In the genomic region with DNA sequence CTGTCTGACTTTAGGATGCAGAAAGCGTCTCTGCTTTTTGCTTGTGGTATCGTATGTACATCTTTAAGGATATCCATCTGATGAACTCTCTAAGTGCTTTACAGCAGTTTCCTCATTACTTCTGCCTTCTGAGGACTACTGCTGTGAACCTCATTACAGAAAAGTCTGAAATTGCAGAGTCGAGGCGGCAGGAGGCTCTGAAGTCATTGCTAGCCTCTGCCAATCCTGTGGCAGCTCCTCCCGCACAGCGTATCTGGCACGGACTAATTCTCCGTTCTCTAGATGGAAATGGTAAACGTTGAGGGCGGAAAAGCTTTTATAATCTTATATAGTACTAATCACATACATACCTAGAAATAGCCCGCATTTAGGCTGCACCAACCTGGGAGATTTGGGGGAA, we compare ENCODE assay signal across 12 mouse cellular contexts.
DNase-seq lines count a peak whose midpoint lies in the region; ATAC-seq lines count a peak whose summit lies in the region.
"Had no signal": no experiment of that assay in that cellular context is flagged by ENCODE, and none has a peak within 500 bp of the region (broad histone marks: within the 10 kb centered on the region; RNA-seq: fewer than 3 reads in every experiment).

No protein-coding gene starts in this region.

- H3K4me3 ChIP-seq in hindbrain, embryonic 15.5 days = no peak overlapping the region
- no peak overlapping the region for H3K4me3 ChIP-seq in hindbrain, embryonic 10.5 days
- no peak overlapping the region for H3K4me3 ChIP-seq in neural tube, embryonic 14.5 days (ENCODE audit: low read depth, low read length)
- H3K4me3 ChIP-seq: kidney, embryonic 15.5 days had no signal

- 0 out of 2 replicates have a peak, but pooled peaks cover 3% of the 10 kb centered on the region for H3K9me3 ChIP-seq in hindbrain, embryonic 15.5 days
- H3K9me3 ChIP-seq in hindbrain, embryonic 10.5 days = peaks cover 15% of the 10 kb centered on the region
- H3K9me3 ChIP-seq in neural tube, embryonic 14.5 days (ENCODE audit: control insufficient read depth, low read length) = no peaks in the 10 kb centered on the region
- H3K9me3 ChIP-seq: kidney, embryonic 15.5 days had no signal

- 59% methylated on average over 11 of the region's 11 CpGs for WGBS in hindbrain, embryonic 15.5 days
- 85% methylated on average over 11 of the region's 11 CpGs for WGBS in hindbrain, embryonic 10.5 days
- 59% methylated on average over 11 of the region's 11 CpGs for WGBS in neural tube, embryonic 14.5 days

- ATAC-seq in hindbrain, embryonic 15.5 days (ENCODE audit: low FRiP score, low read depth) = peak; percentile 57; the same call in 1 of the 2 replicates
- 0 out of 2 replicates have a peak, but pooled peaks have one; percentile 41 for ATAC-seq in neural tube, embryonic 14.5 days (ENCODE audit: low read depth)
- ATAC-seq in megakaryocyte-erythroid progenitor cell, adult 5-6 weeks (replicated peaks; ENCODE audit: low FRiP score, low TSS enrichment, poor library complexity, severe bottlenecking) = no peak

- 0 out of 2 replicates have a peak overlapping the region, but pooled peaks have one; percentile 10 for H3K4me2 ChIP-seq in hindbrain, embryonic 15.5 days
- no peak overlapping the region for H3K4me2 ChIP-seq in neural tube, embryonic 14.5 days (ENCODE audit: low read depth, low read length)
- H3K4me2 ChIP-seq: kidney, embryonic 15.5 days had no signal

- no peaks in the 10 kb centered on the region for H3K27me3 ChIP-seq in hindbrain, embryonic 15.5 days
- H3K27me3 ChIP-seq in hindbrain, embryonic 10.5 days (ENCODE audit: insufficient read depth, poor library complexity, severe bottlenecking) = no peaks in the 10 kb centered on the region
- H3K27me3 ChIP-seq in neural tube, embryonic 14.5 days (ENCODE audit: control insufficient read depth, insufficient read depth, low read length) = no peaks in the 10 kb centered on the region
- H3K27me3 ChIP-seq: kidney, embryonic 15.5 days had no signal

- DNase-seq in hindbrain, embryonic 10.5 days (ENCODE audit: low spot score) = no peak
- DNase-seq in cerebellum, postnatal 36 days = peak; percentile 27 to 30
- peak; percentile 35 to 65 for DNase-seq in layer of hippocampus, adult 18-20 months (ENCODE audit: low spot score in 2 of 2)
- DNase-seq in gastrocnemius, postnatal 14 days = no peak
- DNase-seq in embryo, embryonic 11 days = no peak
- DNase-seq: adrenal gland, postnatal 25 days; liver; thymus, adult 2 months had no signal

- intact Hi-C loops in gastrocnemius, postnatal 14 days (cut with DNase I; ENCODE audit: low total_unique reads) = no loop called here

- peaks cover 7% of the 10 kb centered on the region for H3K36me3 ChIP-seq in hindbrain, embryonic 15.5 days
- H3K36me3 ChIP-seq in hindbrain, embryonic 10.5 days = peaks cover 46% of the 10 kb centered on the region
- H3K36me3 ChIP-seq in neural tube, embryonic 14.5 days (ENCODE audit: control insufficient read depth, insufficient read depth, low read length) = no peaks in the 10 kb centered on the region

- peak overlapping the region; percentile 54 for H3K27ac ChIP-seq in hindbrain, embryonic 15.5 days (replicated peaks)
- no peak overlapping the region for H3K27ac ChIP-seq in hindbrain, embryonic 10.5 days
- peak overlapping the region; percentile 28; the same call in 1 of the 2 replicates for H3K27ac ChIP-seq in neural tube, embryonic 14.5 days (ENCODE audit: low read depth, low read length)
- H3K27ac ChIP-seq: kidney, embryonic 15.5 days had no signal

- peaks cover 13% of the 10 kb centered on the region; the same call in 1 of the 2 replicates for H3K4me1 ChIP-seq in hindbrain, embryonic 15.5 days (replicated peaks)
- H3K4me1 ChIP-seq in hindbrain, embryonic 10.5 days (replicated peaks) = no peaks in the 10 kb centered on the region
- H3K4me1 ChIP-seq in neural tube, embryonic 14.5 days (ENCODE audit: control insufficient read depth, insufficient read depth, low read length) = 0 out of 2 replicates have a peak, but pooled peaks cover 2% of the 10 kb centered on the region

- no peak overlapping the region for H3K9ac ChIP-seq in hindbrain, embryonic 15.5 days
- H3K9ac ChIP-seq in neural tube, embryonic 14.5 days (replicated peaks; ENCODE audit: low read depth, low read length) = no peak overlapping the region
- H3K9ac ChIP-seq: kidney, embryonic 15.5 days had no signal

Comparison
In these comparisons a context has a peak if more than half of its experiments do, and no peak if none do; other contexts are left out.
1. DNase-seq: peak in cerebellum, postnatal 36 days (2 of 2) and layer of hippocampus, adult 18-20 months (2 of 2); none in hindbrain, embryonic 10.5 days (single experiment), gastrocnemius, postnatal 14 days (single experiment) and embryo, embryonic 11 days (single experiment).